Mouse (Mus musculus) myocyte (in vitro differentiated cells): ENCODE measurements at regions not wholly inside any gene's neighbourhood (a gene's known extent, or its start where the extent isn't known, plus 50 kb on each side); places are given as distances from the start of the nearest gene placed in this dataset.

ENCODE experiments used
- H3K27me3 ChIP-seq: one replicate; pipeline ENCODE4 v1.6.1; 2011; ENCODE audit not compliant: control insufficient read depth, insufficient read depth, insufficient read length
- H3K36me3 ChIP-seq: one replicate; pipeline ENCODE4 v1.6.1; 2011; ENCODE audit not compliant: control insufficient read depth, insufficient read depth
- H3K4me2 ChIP-seq: one replicate; pipeline ENCODE4 v1.6.1; 2011; ENCODE audit warnings: low read depth, control low read depth
- H3K4me3 ChIP-seq: one replicate; pipeline ENCODE4 v1.5.1; 2011; ENCODE audit warnings: mild to moderate bottlenecking, control low read depth, moderate library complexity
- H3K79me2 ChIP-seq: one replicate; pipeline ENCODE4 v1.6.1; 2011; ENCODE audit not compliant: control insufficient read depth, insufficient read depth
- H3ac ChIP-seq: one replicate; pipeline ENCODE4 v1.6.1; 2011; ENCODE audit not compliant: control insufficient read depth, insufficient read length
- CEBPB ChIP-seq: IDR thresholded peaks from 2 replicates; pipeline ENCODE4 v1.6.1; 2011; ENCODE audit warnings: mild to moderate bottlenecking, moderate library complexity; ENCODE audit not compliant: poor library complexity, insufficient read depth, severe bottlenecking
- E2F4 ChIP-seq: IDR thresholded peaks from one replicate; pipeline ENCODE4 v1.6.1; 2011; ENCODE audit warnings: mild to moderate bottlenecking, control low read depth, moderate library complexity; ENCODE audit not compliant: insufficient read depth
- MAX ChIP-seq: IDR thresholded peaks from one replicate; pipeline ENCODE4 v1.6.1; 2011; ENCODE audit warnings: low read depth, mild to moderate bottlenecking, control low read depth
- MYOD1 ChIP-seq, 3 experiments: IDR thresholded peaks; one replicate each; pipeline ENCODE4 v1.6.1; 2011; ENCODE audit warnings: control low read depth in 2 of 3, low read depth in 2 of 3, mild to moderate bottlenecking in 2 of 3, moderate library complexity in 1 of 3; ENCODE audit not compliant: insufficient read length in 2 of 3, control insufficient read depth in 1 of 3
- MYOG ChIP-seq, 3 experiments: IDR thresholded peaks; one replicate each; pipeline ENCODE4 v1.6.1; 2011; ENCODE audit warnings: control low read depth in 2 of 3, low read depth in 2 of 3, mild to moderate bottlenecking in 2 of 3; ENCODE audit not compliant: insufficient read length in 2 of 3, control insufficient read depth in 1 of 3, insufficient read depth in 1 of 3
- POLR2A ChIP-seq: IDR thresholded peaks from one replicate; pipeline ENCODE4 v1.6.1; 2011; ENCODE audit warnings: low read depth, mild to moderate bottlenecking, control low read depth, moderate library complexity; ENCODE audit not compliant: insufficient read length
- POLR2AphosphoS2 ChIP-seq: IDR thresholded peaks from one replicate; pipeline ENCODE4 v1.6.1; 2011; ENCODE audit warnings: low read depth, control low read depth; ENCODE audit not compliant: insufficient read length
- REST ChIP-seq: IDR thresholded peaks from one replicate; pipeline ENCODE4 v1.6.1; 2011; ENCODE audit warnings: mild to moderate bottlenecking, control low read depth, moderate library complexity; ENCODE audit not compliant: insufficient read depth, insufficient read length
- SRF ChIP-seq: IDR thresholded peaks from one replicate; pipeline ENCODE4 v1.6.1; 2011; ENCODE audit warnings: low read depth; ENCODE audit not compliant: control insufficient read depth, insufficient read length
- TCF12 ChIP-seq: IDR thresholded peaks from one replicate; pipeline ENCODE4 v1.6.1; 2011; ENCODE audit warnings: mild to moderate bottlenecking, control low read depth; ENCODE audit not compliant: poor library complexity, insufficient read depth, severe bottlenecking
- TCF3 ChIP-seq: IDR thresholded peaks from one replicate; pipeline ENCODE4 v1.6.1; 2011; ENCODE audit warnings: low read depth, control low read depth; ENCODE audit not compliant: insufficient read length
- USF1 ChIP-seq: IDR thresholded peaks from one replicate; pipeline ENCODE4 v1.6.1; 2011; ENCODE audit warnings: low read depth, mild to moderate bottlenecking, control low read depth, moderate library complexity

GRCm38 (mm10) chr6:52475676-52476075 is 162.4 kb downstream of the Evx1 start:
- Histone ChIP-seq H3K36me3 (no peaks in the 10 kb centered on the region), H3K4me3 (no peak overlapping the region), H3K79me2 (no peaks in the 10 kb centered on the region), H3ac (no peak overlapping the region), H3K4me2 (no peak overlapping the region), H3K27me3 (peaks cover 6% of the 10 kb centered on the region)
- TF ChIP-seq POLR2A (no peak), E2F4 (no peak), CEBPB (no peak), TCF3 (no peak), SRF (no peak), MAX (no peak), MYOG (IDR thresholded peaks at IDR 0.05; ENCODE audit: control insufficient read depth in 1 of 3, insufficient read depth in 1 of 3, insufficient read length in 2 of 3, low read depth in 2 of 3) (no peak), USF1 (no peak), MYOD1 (IDR thresholded peaks at IDR 0.05; ENCODE audit: control insufficient read depth in 1 of 3, insufficient read length in 2 of 3, low read depth in 2 of 3) (no peak), REST (no peak)

GRCm38 (mm10) chr6:52476907-52477306 is 163.3 kb downstream of the Hibadh start:
- H3K4me2 ChIP-seq: no peak overlapping the region
- H3K79me2 ChIP-seq: no peaks in the 10 kb centered on the region
- no peaks in the 10 kb centered on the region for H3K36me3 ChIP-seq
- no peak overlapping the region for H3K4me3 ChIP-seq
- TF ChIP-seq MAX (no peak), POLR2A (no peak), USF1 (no peak), TCF12 (no peak), E2F4 (no peak), SRF (no peak), TCF3 (no peak), REST (no peak), MYOG (IDR thresholded peaks at IDR 0.05; ENCODE audit: control insufficient read depth in 1 of 3, insufficient read depth in 1 of 3, insufficient read length in 2 of 3, low read depth in 2 of 3) (no peak), POLR2AphosphoS2 (no peak), MYOD1 (IDR thresholded peaks at IDR 0.05; ENCODE audit: control insufficient read depth in 1 of 3, insufficient read length in 2 of 3, low read depth in 2 of 3) (no peak), CEBPB (no peak)
- peaks cover 6% of the 10 kb centered on the region for H3K27me3 ChIP-seq
- H3ac ChIP-seq: no peak overlapping the region

DNA sequence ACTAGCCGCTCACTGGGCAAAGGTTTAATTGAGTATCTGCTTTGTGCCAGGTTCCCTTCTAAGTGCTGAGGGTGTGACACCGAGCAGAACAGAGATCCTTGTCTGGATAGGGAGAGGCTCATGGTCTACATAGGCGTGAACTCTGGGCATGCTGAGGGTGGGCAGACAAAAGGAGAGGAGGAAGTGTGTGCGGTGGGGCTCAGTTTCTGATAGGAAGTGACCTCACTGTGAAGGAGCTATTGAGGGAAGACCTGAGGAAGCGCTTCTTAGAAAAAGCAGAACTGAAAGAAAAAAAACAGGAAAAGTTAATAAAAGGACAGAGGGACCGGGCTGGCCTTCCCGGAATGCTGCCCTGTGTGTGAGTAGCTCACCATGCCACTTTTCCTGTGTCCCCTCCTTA is 162.8 kb downstream of the Hibadh start:
- Histone ChIP-seq H3K36me3 (no peaks in the 10 kb centered on the region), H3K27me3 (peaks cover 6% of the 10 kb centered on the region), H3K4me3 (no peak overlapping the region), H3K4me2 (no peak overlapping the region), H3K79me2 (no peaks in the 10 kb centered on the region), H3ac (no peak overlapping the region)
- no peak for TF ChIP-seq USF1
- TF ChIP-seq E2F4: no peak
- TF ChIP-seq MAX: no peak
- TF ChIP-seq POLR2AphosphoS2: no peak
- TF ChIP-seq REST: no peak
- TF ChIP-seq MYOG (IDR thresholded peaks at IDR 0.05; ENCODE audit: control insufficient read depth in 1 of 3, insufficient read depth in 1 of 3, insufficient read length in 2 of 3, low read depth in 2 of 3): no peak
- TF ChIP-seq SRF: no peak

DNA sequence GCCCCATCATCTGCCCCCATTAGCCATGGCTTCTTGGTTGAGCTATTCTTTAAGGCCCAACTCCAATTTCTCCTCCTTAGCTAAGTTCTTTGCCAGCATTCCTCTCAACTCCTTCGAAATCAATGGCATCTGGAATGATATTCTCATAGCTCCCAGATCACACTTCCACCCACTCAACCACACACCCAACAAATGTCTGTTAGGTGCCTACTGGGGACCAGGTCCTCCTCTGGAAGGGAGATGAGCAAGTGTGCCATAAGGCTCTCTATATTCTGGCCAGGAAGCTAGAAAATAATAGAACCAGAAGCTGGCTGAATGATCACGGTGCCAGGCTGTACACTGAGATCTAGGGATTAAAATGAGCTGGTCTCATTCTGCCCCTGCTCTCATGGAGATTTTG is 161.6 kb downstream of the Hibadh start:
- no peak for TF ChIP-seq CEBPB
- TF ChIP-seq USF1: no peak
- no peak for TF ChIP-seq MAX
- no peak for TF ChIP-seq TCF12
- no peak for TF ChIP-seq POLR2AphosphoS2
- TF ChIP-seq REST: no peak
- no peak for TF ChIP-seq TCF3
- no peak for TF ChIP-seq POLR2A
- Histone ChIP-seq H3K27me3 (peaks cover 6% of the 10 kb centered on the region), H3K36me3 (no peaks in the 10 kb centered on the region), H3K4me3 (no peak overlapping the region), H3K79me2 (no peaks in the 10 kb centered on the region), H3ac (no peak overlapping the region), H3K4me2 (no peak overlapping the region)

- no peak for TF ChIP-seq TCF12
- no peak for TF ChIP-seq SRF
- TF ChIP-seq CEBPB: no peak
- no peak for TF ChIP-seq USF1
- TF ChIP-seq TCF3: no peak
- no peak for TF ChIP-seq POLR2AphosphoS2
- TF ChIP-seq REST: no peak
- H3K4me3 ChIP-seq: no peak overlapping the region
- H3K4me2 ChIP-seq: no peak overlapping the region
Observed at GRCm38 (mm10) chr6:52479200-52479599, 161.0 kb downstream of the Hibadh start.

More at GRCm38 (mm10) chr6:52479200-52479599, 161.0 kb downstream of the Hibadh start:
- peaks cover 6% of the 10 kb centered on the region for H3K27me3 ChIP-seq
- no peaks in the 10 kb centered on the region for H3K36me3 ChIP-seq
- no peaks in the 10 kb centered on the region for H3K79me2 ChIP-seq
- no peak overlapping the region for H3ac ChIP-seq
